Mouse (Mus musculus) spleen, adult 2 months (tissue): ENCODE data around the gene Gm21885.

Experiments
- CTCF ChIP-seq: fragments of 200-500 bp; IDR thresholded peaks from 2 replicates; pipeline ENCODE4 v1.5.1; 2011; ENCODE audit warnings: mild to moderate bottlenecking, inconsistent platforms; ENCODE audit not compliant: insufficient read depth, insufficient read length, insufficient replicate concordance; ENCODE audit errors: extremely low read depth
- POLR2A ChIP-seq: fragments of 200-500 bp; IDR thresholded peaks from 2 replicates; pipeline ENCODE4 v1.6.1; 2011; ENCODE audit warnings: low read depth, low read length, inconsistent platforms

DNA sequence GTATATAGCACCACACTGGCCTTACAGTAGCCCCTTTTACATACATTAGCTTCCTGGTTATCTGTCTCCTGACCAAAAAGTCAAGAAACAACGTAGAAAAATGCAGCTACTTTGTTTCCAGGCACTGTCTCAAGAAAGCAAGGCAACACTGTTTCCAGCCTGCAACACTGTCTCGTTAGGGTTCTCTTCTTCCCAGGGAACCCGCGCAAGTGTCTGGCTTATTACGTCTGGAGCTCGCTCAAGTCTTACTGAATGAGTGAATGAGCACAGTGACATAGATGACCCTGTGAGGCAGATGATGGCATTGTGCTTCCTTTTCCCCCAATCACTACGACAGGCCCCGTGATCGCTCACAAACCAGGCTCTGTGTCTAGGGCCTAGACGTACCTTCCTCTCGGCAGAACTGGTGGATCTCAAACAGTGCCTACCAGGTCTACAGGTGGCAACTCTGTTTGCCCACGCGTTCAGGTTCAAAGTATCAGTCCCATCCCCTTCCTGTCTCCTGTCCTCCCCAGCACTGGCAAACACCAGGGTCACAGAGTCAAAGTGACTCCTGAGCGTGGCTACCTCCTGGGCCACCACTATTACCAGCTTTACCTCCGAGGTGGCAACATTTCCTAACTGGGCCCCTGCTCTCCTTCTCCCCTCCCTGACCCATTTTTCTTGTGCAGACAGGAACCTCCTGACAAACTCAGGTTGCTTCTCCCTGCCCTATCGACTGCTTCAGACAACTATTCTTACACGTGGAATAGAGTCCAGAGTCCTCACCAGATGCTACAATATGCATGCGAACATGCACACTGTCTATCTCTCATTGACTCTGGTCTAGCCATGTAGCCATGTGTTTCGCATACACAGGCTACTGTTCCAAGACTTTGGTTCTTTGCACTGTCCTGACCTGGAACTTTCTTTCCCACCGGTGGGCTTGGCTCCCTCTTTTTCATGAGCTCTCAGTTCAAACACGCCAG lies 8.4 kb upstream of the Gm21885 start:
- TF ChIP-seq CTCF (no peak), POLR2A (no peak)
